Mouse (Mus musculus) ES-Bruce4 (cell line): ENCODE measurements around the gene Dhdds.

ENCODE experiments used
- CTCF ChIP-seq: IDR thresholded peaks from one replicate; pipeline ENCODE4 v1.8.1; 2011; ENCODE audit warnings: low read depth, low read length
- POLR2A ChIP-seq: IDR thresholded peaks from one replicate; pipeline ENCODE4 v1.8.1; 2011; ENCODE audit warnings: low read length; ENCODE audit not compliant: insufficient read depth

DNA sequence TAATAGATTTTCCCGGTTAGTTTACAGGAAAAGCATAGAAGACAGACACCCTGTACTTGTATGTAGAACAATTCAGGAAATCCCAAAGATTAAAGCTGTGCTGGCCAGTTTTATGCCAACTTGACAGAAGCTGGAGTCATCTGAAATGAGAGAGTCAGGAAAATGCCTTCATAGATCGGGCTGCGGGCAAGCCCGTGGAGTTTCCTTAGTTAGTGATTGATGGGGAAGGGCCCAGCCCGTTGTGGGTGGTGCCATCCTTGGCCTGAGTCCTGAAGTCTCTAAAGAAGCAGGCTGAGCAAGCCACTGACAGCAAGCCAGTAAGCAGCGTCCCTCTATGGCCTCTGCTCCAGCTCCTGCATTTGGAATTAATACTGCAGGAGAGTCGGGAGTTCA is 71.4 kb downstream of the Dhdds start:
- TF ChIP-seq POLR2A (no peak), CTCF (no peak)
